Mouse (Mus musculus) v-Abl transformed pro-B cells (cell line): ENCODE measurements around the gene Ccsap.
"Not testable (repeated sequence)": the region's sequence is repeated elsewhere in the genome, so short reads cannot be mapped to it uniquely, and the experiment has no call there.

Experiments used
- in situ Hi-C, 2 experiments: fragments of 400-800 bp; cut with MboI; formaldehyde crosslinking; loops; one replicate each; pipeline ENCODE4 v1.15.1; 2025; ENCODE audit not compliant: unreplicated experiment in 2 of 2

The Ccsap gene

GRCm38 (mm10) chr8:123840578-123841345, 19.2 kb downstream of the Ccsap start:
- in situ Hi-C loops, result no loop called here

DNA sequence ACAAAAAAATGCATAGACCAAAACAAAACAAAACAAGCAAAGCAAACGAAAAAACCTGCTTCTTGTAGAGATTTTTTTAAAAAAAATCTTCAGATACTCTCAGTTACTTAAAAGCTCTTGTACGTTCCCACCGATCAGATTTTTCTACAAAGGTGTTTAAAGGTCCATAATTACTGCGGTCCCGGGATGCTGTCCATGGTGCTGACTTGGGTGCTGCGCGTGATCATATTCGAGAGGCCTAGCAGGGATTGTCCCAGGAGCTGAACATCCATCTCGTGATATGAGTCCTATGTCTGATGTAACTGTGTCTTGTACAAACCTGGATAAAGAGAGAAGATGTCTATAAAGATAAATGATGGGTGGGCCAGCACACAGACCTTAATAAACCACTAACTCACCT, 21.5 kb downstream of the Ccsap start:
- in situ Hi-C loops, result loop anchor here (5.0 to 10.0 kb wide), 3 partner anchors 64 to 86 kb away; no protein-coding TSS in a partner anchor

GRCm38 (mm10) chr8:123836354-123836753, 23.7 kb downstream of the Ccsap start:
- in situ Hi-C loops, result loop anchor here (5.0 to 10.0 kb wide), 3 partner anchors 62 to 88 kb away; no protein-coding TSS in a partner anchor

DNA sequence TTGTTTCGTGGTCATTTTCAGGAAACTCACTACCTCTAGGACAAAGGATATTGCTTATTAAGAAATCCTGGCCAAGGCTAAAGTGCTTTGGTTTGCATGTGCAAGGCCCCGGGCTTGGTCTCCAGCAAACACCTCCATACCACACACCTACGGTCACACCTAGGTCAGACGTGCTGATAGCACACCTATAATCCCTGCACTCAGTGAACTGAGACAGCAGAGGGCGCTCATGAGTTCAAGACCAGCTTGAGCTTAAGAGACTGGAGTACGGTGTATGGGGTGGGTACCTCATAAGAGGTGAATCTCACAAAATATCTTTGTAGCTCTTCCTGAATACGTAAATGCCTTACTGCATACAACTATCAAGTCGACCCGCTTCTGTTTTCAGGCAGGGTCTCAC, 24.6 kb downstream of the Ccsap start:
- in situ Hi-C loops, result loop anchor here (5.0 to 10.0 kb wide), 3 partner anchors 61 to 89 kb away; no protein-coding TSS in a partner anchor

- in situ Hi-C loops, result loop anchor here (10.0 kb wide), 2 partner anchors 58 to 92 kb away; no protein-coding TSS in a partner anchor
These were observed 27.3 kb downstream of the Ccsap start for GRCm38 (mm10) chr8:123832757-123833156.

GRCm38 (mm10) chr8:123827523-123827922, 32.5 kb downstream of the Ccsap start:
- in situ Hi-C loops, result loop anchor here in 1 of 2 experiments (10.0 kb wide), 1 partner anchor 527 kb away; no protein-coding TSS in a partner anchor

DNA sequence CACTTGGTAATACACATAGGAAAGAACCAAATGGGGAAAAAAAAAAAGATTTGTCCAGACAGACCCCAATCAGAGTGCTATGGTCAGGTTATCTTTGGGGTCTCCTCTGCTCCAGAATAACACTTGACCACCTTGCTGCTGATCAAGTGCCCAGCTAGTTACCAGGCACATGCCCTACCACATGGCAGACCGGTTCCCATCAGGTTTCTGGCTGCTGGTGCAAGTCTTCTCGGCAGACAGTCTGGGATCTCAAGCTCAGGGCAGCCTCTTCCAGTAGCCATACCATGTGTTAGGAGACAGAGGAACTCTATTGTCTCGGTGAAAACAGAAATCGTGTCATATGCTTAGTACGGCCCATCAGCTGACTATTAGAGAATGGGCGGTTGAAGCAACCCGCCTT, 33.3 kb downstream of the Ccsap start:
- in situ Hi-C loops, result loop anchor here in 1 of 2 experiments (10.0 kb wide), 1 partner anchor 528 kb away; no protein-coding TSS in a partner anchor

- in situ Hi-C loops, result loop anchor here in 1 of 2 experiments (10.0 kb wide), 1 partner anchor 529 kb away; no protein-coding TSS in a partner anchor
These were observed 34.0 kb downstream of the Ccsap start for GRCm38 (mm10) chr8:123826001-123826400.

DNA sequence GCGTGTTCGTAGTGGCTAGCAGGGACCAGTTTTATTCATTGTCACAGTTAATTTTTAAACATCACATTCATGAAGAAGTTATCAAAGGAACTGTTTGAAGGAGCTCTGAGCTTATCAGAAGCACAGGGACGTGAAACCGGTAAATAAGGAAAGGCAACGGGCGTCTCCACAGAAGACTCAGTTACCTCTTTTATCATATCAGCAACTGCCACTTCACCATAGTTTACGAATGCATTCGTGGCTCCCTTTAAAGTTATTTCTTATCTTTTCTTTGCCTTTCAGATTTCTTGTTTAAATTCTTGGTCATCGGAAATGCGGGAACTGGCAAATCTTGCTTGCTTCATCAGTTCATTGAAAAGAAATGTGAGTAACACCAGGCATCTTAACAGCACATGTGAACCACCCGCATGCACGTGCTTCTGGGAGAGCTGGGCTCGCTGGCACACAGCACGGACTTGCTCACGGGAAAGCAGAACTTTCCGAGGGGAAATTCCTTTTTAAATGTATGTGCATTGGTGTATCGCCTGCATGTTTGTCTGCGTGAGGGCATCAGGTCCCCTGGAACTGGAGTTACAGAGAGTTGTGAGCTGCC, 36.4 kb downstream of the Ccsap start:
- in situ Hi-C loops, result loop anchor here in 1 of 2 experiments (10.0 kb wide), 1 partner anchor 531 kb away; no protein-coding TSS in a partner anchor

GRCm38 (mm10) chr8:123823111-123823510, 36.9 kb downstream of the Ccsap start:
- in situ Hi-C loops, result loop anchor here in 1 of 2 experiments (10.0 kb wide), 1 partner anchor 532 kb away; no protein-coding TSS in a partner anchor

DNA sequence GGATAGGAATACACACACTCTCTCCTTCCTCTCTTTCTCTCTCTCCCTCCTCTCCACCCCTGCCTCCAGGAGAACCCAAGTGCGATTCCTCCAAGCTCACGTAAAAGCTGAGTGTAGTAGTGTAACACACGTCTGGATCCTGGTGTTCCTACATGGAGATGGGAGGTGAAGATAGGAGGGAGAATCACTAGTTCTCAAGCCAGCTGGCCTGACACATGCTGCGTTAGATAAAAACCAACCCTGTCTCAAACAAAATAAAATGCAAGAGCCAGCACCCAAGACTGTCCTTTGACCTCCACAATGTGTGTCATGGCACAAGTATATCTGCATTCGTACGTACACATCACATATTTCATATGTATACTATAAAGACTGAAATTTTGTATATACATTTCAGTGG, 39.2 kb downstream of the Ccsap start:
- in situ Hi-C loops, result loop anchor here in 1 of 2 experiments (10.0 kb wide), 1 partner anchor 534 kb away; no protein-coding TSS in a partner anchor

- in situ Hi-C loops, result loop anchor here in 1 of 2 experiments (10.0 kb wide), 1 partner anchor 535 kb away; no protein-coding TSS in a partner anchor
These were observed 40.1 kb downstream of the Ccsap start for GRCm38 (mm10) chr8:123819683-123820610.

- in situ Hi-C loops, result no loop called here
These were observed 42.3 kb downstream of the Ccsap start for GRCm38 (mm10) chr8:123817747-123818146.

- in situ Hi-C loops, result no loop called here
These were observed 43.1 kb downstream of the Ccsap start for GRCm38 (mm10) chr8:123816939-123817338.

DNA sequence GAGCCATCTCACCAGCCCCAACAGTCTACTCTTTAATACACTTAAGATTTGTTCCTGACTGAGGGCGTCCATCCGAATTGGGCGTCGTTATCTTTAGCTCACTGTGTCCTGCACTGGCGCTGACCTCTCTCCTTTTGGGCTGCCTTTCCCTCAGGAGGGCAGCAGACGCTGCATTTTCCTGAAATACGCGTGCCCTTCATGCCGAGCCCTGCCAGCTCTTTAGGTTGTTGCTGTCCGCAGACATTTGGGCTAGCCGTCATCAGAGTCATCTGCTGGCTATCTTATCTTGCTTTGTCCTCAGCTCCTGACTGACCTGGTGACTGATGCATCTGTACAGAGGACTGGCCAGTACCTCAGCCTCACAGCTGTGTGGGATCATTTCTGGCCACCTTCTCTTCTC, 44.7 kb downstream of the Ccsap start:
- in situ Hi-C loops, result no loop called here

- in situ Hi-C loops, result no loop called here
These were observed 46.1 kb downstream of the Ccsap start for GRCm38 (mm10) chr8:123813892-123814266.

DNA sequence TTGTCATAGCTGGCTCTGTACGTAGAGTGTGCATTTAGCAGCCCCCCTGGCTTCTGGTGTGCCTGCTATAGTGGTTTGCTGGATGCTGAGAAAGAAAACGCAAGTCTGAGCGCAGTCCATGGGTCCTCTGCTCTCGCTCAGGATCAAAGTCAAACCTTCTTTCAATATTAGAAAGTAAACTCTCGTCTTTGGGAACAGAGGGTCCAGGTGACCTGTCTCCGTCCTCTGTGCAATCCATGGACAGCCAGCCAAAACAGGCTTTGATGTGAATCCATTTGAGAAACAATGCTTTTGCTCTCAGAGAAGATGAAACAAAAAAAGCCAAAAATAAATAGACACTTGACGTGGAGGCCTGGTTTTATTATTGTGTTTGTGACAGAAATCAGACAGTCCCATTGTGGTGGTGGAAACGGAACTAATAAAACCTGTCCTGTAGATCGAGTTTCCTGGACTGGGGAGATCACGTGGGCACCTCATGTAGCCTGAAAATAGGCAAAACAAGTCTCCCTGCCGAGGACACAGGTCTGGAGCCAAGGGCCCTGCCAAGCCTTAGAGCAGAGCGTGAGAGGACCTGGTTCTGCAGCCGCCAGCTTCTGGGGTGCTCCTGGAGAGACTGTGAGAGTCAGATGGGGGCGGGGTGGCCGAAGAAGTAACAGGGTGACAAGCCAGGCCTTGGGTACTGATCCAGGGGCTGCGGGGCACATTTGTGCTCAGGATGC, 46.7 kb downstream of the Ccsap start:
- in situ Hi-C loops, result no loop called here

DNA sequence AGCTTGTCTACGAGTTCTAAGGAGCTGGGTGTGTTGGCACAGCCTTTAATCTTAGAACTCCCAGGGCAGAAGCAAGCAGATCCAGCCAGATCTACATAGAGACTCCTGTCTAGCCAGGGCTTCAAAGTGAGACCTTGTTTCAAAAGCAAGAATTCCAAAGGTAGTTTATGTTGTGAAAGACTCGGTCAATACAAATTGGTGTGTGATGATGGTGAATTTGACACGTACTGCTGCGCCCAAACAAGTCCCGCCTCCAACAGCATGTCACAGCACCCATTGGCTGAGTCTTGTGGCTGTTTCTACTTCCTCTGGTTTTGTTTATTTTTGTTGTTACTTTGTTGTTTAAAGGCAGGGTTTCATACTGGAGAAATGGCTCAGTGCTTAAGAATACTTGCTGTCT, 47.8 kb downstream of the Ccsap start:
- in situ Hi-C loops, result no loop called here

GRCm38 (mm10) chr8:123809342-123809741, 50.7 kb downstream of the Ccsap start:
- in situ Hi-C loops, result not testable (repeated sequence)

GRCm38 (mm10) chr8:123808671-123809070, 51.3 kb downstream of the Ccsap start:
- in situ Hi-C loops, result no loop called here
